Mouse (Mus musculus) gastrocnemius, postnatal 4 days (tissue): Measurements from ENCODE around the gene Aacs. TPM values are rescaled to one million over a fixed set of nuclear protein-coding genes. Genes with fewer than 3 reads are reported as not detected.
"Not testable (repeated sequence)": the region's sequence is repeated elsewhere in the genome, so short reads cannot be mapped to it uniquely, and the experiment has no call there.

Source experiments
- DNase-seq, 2 experiments: peaks; one replicate each; pipeline ENCODE4 v3.0.0; 2021 to 2022; ENCODE audit warnings: low spot score in 2 of 2, mixed read lengths in 2 of 2
- long read RNA-seq, 2 experiments: library from polyadenylated mRNA; stranded (forward); transcript quantifications; one replicate each; pipeline ENCODE4 v2.0.0; 2021
- total RNA-seq, 2 experiments: library from RNA; stranded (reverse); gene quantifications; 2 replicates each; pipeline ENCODE4 v1.2.3; 2021

Gene Aacs
- 10 to 100 TPM; 11.6 to 13.7 TPM for total RNA-seq
- long read RNA-seq, experiment 1, transcript Aacs-201 (18 exons, 3,239 nt): major isoform, 13 of 20 reads
- long read RNA-seq, experiment 1, partial matches to known transcripts: 5 of 20 reads
- long read RNA-seq, experiment 1, other reads (novel, unspliced or antisense): 2 of 20 reads
- long read RNA-seq, experiment 2, transcript Aacs-201 (18 exons, 3,239 nt): major isoform, 20 of 30 reads
- long read RNA-seq, experiment 2, partial matches to known transcripts: 2 of 30 reads
- long read RNA-seq, experiment 2, other reads (novel, unspliced or antisense): 8 of 30 reads

DNA sequence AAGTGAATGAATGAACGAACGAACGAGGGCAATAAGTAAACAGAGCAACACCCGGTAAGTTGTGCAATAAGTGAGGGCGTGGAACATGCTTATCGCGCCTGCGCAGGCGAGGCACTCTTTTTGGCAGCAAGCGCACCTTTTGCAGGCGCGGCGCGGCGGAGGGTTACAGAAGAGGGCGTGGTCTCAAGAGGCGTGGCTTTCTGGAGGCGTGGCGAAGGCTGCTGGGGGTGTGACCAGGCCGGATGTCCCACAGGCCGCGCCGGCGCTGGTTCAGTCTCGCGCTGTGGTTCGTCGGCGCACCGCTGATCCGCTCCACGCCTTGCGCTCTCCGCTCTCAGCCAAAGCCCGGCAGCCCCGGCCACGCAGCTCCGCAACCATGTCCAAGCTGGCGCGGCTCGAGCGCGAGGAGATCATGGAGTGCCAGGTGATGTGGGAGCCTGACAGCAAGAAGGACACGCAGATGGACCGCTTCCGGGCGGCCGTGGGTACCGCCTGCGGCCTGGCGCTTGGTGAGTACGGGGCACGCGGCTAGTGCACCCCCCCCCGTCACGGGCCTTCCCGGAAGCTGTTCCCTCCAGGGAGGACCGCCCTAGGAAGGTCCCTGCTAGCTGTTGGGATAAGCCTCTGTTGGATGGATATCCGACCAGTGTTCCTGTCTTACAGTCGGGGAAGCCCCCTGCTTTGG, at the start of gene Aacs:
Gene Aacs (plus strand): TSS at position 214 of the 685 bp plus-strand sequence.
- peak; percentile 95 to 97 for DNase-seq

DNA sequence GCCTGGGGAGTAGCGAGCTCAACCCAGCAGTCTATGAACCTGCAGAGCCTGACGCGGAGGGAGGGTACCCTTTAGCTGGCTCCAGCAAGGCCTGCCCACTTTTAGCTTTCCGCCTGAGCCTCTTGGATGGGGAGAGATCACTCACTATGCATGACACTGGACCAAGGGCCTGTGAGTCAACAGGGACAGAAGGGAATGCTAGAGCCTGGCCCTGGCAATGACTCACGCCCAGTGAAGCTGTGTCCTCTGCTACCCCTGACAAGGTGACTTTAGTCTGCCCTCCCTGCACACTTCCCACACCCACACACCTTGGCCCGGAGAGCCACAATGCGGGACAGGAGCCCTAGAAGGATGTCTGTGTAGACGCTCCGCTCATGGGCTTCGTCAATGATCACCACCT, 49.3 kb upstream of the Aacs start:
- no peak for DNase-seq

DNA sequence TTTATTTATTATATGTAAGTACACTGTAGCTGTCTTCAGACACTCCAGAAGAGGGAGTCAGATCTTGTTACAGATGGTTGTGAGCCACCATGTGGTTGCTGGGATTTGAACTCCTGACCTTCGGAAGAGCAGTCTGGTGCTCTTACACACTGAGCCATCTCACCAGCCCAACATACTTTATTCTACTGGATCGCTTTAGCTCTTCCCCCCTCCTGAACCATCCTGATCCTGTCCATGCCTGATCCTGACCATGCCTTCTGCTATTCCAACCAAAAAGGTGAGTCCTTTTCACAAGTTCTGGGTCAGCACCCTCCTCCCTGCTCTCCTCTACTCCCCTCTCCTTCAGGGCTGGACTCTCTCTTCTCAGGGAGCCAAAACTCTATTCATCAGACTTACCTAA, 43.3 kb upstream of the Aacs start:
- not testable (repeated sequence) for DNase-seq

DNA sequence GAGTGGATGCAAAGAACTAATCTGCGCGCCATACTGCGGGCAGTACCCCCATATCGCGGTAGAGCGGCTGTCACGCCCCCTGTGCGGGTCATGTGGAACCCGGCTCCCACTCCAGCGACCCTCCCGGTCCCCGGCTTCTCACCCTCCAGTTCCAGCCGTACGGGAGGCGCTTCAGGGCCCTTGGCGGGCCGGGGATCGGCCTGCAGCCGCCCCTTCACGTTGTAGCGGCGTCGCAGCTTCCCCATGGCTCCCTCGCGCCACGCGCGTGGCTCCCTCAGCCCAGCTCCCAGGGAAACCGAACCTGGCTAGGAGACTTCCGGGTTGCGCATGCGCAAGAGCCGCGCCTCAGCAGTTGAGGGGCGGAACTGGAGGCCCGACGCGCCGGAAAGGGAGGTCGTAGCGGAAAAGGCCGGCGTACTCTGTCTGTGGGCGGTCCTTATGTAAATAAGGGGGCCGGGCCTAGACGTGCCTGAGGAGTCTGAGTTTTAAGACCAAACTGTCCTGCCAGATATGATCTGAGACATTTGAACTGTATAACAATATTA, 41.7 kb upstream of the Aacs start, which contains the start of gene Dhx37:
Gene Dhx37 (minus strand): TSS at position 329 of the 545 bp plus-strand sequence.
- peak; percentile 88 to 93 for DNase-seq

DNA sequence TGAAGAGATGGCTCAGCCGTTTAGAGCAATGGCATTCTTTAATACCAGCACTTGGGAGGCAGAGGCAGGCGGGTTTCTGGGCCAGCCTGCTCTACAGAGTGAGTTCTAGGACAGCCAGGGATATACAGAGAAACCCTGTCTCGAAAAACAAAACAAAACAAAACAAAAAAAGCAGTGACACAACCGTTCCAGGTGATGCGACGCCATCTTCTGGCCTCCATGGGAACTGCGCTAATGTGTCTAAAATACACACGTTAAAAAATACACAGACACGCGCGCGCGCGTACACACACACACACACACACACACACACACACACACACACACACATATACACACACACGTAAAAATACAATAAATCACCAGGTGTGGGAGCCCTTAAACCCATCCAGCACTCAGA, 41.3 kb upstream of the Aacs start:
- not testable (repeated sequence) for DNase-seq

DNA sequence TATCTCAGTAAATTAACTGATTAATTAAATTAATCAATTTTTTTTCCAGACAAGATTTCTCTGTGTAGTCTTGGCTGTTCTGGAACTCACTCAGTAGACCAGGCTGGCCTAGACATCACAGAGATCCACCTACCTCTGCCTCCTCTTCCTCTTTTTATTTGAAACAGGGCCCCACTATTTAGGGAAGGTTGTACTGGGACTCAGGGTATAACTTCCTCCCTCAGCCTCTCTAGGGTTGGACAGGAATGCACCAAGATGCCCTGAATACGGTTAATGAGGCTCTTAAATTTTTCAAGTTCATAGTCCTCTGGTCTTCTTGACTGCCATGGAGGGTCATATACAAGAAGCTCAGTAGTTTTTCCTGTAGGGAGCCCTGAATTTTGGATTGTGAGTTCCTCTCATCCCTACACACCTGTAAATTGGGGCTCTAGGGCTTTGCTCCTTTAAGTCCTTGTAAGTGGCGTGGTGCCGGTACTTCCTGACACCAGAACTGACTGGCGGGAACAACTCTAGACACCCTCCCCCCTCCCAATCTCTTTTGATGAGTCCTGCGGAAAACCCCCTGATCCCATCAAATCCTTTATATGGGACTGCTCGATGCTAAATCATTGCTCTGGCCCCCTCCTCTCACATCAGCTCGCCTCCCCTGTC, 34.9 kb upstream of the Aacs start:
- no peak for DNase-seq

DNA sequence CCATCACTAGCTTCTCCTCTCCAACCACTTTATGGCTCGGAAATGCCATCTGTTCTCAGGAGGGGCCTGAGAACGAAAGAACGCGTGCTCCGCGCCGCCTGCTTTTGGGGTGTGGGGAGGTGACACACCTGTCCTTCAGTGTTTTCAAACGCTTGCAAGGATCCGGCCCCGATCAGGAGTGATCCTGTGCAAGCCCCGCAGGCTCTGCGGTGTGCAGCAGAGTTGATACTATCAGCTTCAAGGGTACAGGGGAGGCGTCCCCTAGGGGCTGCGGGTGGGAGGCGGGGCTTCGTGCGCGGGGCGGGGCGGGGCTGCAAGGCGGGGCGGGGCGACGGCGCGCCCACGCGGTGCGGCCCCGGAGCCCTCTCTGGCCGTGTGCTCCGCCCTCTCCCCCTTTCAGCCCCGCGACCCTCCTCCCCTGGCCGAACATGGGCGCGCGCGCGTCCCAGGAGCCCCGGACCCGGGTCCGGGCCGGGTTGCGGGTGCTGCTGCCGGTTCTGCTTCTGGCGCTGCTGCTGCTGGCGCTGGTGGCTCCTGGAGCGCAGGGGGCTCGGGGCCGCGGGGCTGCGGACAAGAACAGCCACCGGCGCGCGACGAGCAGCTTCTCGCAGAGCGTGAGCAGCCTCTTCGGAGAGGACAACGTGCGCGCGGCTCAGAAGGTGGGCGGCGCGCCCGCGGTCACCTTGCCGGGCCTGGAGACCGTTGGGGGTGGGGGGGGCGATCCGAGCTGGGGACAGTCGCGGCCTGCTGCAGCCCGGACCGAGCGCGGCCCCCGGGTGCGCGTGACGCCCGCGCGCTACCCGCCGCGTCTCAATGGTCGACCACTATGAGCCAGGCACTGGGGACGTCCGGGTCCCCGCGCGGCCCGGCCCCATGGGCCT, 34.1 kb upstream of the Aacs start, which contains the start of gene Bri3bp:
Gene Bri3bp (plus strand): TSS at position 335 of the 881 bp plus-strand sequence.
- peak in 1 of 2 experiments; percentile 43 for DNase-seq

DNA sequence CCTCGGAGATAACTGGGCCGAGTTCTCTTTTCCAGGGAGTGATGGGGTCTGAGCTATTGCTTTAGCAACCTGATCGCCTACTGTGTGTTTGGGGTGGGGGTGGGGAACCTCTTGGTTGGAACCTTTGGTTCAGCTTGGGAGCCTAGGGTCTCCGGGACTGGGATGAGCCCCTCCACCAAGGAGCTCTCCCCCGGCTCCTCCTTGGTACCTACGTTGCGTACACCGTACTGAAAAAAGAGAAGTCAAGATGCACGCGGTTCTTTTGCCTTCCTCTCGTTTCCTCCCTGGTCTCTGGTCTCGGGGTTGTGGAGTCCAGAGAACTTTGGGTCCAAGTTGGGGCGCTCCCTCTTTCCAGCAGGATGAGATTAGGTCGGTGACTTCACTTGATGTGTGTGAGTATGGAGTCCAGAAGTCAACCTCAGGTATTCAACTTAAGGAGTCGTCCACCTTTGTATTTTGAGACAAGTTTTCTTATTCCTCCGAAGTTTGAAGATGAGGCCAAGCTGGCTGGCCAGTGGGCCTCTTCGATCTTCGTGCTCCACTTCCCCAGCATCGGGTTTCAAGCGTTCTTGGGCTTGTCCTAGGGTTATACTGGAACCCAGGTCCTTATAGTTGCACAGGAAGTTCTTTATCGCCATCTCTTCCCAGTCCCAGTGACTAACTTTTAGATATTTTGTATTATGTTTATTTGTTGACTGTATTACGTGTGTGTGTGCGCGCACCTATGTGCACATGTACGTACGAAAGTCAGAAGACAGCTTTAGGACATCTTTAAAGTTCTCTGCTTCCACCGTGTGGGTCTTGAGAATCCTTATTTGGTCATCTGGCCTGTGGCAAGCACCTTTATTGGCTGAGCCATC, 33.2 kb upstream of the Aacs start:
- no peak for DNase-seq

DNA sequence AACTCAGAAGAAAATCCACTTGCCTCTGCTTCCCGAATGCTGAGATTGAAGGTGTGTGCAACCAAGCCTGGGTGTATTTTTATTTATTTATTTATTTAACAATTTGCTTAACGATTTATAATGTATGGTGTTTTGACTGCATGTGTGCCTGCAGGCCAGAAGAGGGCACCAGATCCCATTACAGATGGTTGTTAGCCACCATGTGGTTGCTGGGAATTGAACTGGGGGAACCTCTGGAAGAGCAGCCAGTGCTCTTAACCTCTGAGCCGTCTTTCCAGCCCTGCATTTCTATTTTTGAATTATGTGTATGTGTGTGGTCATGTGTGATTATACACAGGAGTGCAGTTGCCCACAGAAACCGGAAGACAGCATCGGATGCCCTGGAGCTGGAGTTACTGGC, 32.3 kb upstream of the Aacs start:
- DNase-seq: no peak

DNA sequence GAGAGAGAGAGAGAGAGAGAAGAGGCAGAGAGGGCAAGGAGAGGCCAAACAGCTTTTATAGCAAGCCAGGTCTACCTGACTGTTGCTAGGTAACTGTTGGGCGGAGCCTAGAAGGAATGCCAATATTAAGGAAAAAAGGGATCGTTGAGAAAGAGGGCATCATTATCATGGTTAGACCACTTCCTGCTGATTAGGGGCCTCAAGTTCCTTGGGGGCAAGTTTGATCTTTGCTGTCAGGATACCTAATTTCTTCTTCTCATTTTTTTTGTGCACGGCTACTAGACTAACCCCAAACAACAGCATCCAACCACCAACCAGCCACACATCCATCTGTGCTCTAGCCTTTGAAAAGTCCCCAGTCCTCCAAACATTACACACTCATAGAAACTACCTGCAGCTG, 31.7 kb upstream of the Aacs start:
- no peak for DNase-seq

DNA sequence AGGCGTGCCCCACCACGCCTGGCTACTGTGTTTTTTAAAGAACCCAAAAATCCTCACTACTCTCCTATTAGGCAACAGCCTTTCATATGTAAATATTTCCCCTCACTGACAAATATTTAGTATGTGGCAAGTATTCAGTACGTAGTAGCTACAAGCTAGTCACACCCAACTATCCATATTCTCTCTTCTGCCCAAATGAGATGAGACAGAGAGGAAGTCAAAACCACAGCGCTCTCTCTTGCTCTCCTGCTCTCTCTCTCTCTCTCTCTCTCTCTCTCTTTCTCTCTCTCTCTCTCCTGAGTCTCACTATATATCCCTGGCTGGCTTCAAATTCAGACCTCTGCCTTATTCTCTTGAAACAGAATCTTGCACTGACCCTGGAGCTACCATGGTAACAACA, 31.1 kb upstream of the Aacs start:
- DNase-seq: no peak

DNA sequence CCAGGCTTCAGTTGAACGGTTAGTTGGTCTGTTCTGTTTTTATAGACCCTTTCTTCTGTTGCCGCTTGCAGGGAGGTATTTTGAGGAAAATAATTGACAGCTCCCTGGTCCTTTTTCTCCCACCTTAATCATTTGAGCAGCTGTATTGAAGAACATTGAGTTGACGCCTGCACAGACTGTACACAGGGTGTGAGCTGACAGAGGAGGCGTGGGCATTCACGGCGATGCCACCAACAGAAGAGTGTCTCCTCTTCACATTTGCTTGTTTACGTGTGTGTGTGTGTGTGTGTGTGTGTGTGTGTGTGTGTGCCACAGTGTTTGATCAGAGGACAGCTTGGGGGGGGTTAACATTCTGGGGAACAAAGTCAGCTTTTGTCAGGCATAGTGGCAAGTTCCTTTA, 29.3 kb upstream of the Aacs start:
- DNase-seq: no peak

DNA sequence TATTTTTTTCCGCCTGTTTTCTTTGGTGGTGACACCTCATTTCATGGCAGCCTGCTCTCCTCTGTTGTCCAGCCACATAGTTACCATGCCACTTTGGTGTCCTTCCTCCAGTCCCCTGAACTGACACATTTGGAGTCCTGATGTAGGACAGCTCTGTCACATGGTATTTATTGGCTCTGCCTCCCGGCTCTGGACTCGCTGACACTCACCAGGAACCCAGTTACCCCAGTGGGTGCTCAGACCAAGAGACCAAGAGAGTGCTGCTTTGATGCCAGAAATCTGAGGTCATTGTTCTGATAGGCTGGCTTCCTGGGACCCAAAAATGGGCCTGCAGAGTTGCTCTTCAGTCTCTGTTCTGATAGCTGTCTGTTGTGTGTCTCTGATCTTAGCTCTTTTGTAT, 27.6 kb upstream of the Aacs start:
- no peak for DNase-seq

DNA sequence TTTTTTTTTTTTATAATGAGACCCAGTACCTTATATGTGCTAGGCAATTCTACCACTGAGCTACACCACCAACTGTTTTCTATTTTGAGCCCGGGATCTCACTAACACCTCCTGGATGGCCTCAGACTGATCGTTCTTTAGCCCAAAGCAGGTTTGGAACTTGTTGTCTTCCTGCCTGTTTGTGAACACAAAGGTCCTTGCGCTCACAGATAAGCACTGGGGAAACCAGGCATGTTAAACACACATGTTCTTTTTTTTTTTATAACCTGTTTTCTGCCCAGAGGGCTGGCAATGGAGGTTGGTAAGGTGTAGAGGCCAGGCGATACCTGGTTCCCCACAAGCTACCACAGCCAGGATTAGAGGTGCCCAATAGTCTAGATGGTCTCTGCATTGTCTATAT, 27.0 kb upstream of the Aacs start:
- no peak for DNase-seq

DNA sequence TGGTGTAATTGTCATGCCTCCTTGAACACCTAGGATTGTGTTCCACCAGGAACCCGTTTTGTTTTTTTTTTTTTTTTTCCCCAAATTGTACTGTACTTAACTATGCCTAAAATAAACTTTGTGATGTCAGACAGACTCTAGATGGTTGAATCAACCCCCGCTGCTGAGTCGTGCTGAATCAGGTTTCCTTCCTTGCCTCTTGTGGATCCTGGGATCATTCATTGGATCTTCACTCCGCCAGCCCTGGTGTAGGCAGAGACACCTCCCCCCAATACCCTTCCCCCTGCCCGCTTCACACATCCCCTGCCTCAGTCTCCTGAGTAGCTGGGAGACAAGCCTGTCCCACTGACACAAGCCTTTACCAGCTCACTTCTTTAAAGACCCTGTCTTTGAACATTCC, 26.3 kb upstream of the Aacs start:
- DNase-seq: no peak

DNA sequence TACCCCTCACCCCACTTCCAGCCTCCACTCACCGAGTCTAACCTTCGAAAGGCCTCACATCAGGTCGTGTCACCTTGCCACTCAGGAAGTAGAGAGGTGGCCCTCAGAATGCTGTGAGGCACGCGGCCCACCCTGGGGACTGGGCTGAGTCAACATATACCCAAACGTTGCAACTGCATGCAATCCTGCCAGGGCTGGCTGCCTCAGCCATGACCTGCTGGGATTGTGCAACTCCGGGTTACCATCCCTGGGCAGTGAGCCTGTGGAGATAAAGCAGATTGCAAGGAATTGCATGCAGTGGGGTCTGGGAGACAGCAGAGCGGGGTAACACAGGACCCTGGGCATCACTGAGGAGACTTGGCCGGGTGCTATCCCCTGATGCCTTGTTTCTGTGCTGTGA, 23.0 kb upstream of the Aacs start:
- DNase-seq: no peak

DNA sequence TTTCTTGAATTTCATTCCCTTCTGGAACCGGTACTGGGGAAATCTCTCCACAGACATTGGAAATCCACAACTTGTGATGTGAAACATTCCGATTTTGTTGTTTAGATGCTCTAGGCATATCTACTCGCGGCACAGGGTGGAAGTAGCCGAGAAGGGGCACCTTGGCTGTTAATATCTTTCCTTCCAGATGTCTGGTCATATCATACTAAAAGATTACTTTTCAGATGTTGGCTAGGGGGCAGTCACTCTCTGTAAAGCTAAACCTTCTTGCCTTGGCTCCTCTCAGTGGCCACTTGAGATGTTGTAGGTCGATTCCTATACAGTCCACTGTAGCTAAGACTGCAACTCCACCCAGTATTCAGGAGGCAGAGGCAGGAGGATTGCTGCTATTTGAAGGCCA, 19.5 kb upstream of the Aacs start:
- no peak for DNase-seq

DNA sequence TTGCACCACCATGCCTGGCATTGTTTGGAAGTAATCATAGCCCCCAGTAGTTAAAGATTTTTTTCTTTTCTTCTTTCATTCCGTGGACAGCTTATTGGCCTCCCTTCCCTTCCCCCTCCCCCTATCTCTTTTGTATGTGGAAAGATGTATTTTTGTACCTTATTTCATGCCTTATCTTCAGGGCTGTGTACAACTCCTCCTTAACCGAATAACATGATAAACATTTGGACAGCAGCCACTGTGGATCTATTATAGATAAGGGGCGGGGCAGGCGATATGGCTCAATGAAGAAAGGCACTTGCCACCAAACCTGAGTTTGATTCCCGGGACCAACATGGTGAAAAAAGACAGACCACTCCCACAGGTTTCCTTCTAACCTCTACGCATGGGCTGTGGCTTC, 18.1 kb upstream of the Aacs start:
- DNase-seq: no peak

DNA sequence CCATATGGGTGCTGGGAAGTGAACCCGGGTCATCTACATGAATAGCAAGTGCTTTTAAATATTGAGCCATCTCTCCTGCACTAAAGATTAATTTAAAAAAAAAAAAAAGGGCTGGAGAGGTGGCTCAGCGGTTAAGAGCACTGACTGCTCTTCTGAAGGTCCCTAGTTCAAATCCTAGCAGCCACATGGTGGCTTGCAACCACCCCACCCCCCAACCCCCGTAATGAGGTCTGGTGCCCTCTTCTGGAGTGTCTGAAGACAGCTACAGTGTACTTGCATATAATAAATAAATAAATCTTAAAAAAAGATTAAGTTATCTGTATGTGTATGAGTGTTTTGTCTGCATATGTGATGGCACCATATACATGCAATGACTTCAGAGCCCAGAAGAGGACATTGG, 15.0 kb upstream of the Aacs start:
- DNase-seq: no peak

DNA sequence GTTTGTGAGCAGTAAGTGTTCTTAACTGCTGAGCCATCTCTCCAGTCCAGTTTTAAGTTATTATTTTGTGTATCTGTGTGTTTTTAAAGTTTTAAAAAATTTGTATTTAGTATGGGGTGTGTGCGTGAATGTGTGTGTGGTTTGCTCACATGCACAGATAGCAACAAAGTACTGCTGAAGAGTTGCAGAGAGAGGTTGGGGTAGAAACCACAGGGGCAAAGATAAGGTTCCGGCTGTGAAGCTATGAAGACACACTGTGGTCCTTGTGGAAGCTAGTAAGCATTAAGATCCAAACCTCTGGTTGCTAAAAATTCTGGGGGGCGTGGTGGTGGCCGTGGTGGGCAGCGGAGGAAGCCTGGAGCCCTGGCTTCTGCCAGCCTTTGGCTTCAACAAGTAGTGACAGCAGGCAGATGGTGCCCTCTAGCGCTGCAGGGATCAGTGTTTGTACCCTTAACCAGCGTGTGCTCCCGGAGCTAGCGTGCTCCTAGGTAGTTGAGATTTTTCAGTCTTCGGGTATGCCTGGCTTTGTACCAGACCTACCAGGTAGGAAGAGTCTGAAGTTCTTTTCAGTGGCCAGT, 13.7 kb upstream of the Aacs start:
- peak in 1 of 2 experiments; percentile 33 for DNase-seq
